ENCODE assay signal across 14 mouse cellular contexts in genomic region chr7:84210585-84211291, GRCm38 (mm10). TPM values are rescaled to one million over a fixed set of nuclear protein-coding genes. Genes with fewer than 3 reads are reported as not detected.
A peak's percentile ranks its signal among the peaks of the same experiment; 100 is the strongest.
DNase-seq lines count a peak whose midpoint lies in the region; ATAC-seq lines count a peak whose summit lies in the region.
"Had no signal": no experiment of that assay in that cellular context is flagged by ENCODE, and none has a peak within 500 bp of the region (broad histone marks: within the 10 kb centered on the region; RNA-seq: fewer than 3 reads in every experiment).

No protein-coding gene starts in this region.

- peaks cover 11% of the 10 kb centered on the region for H3K4me1 ChIP-seq in hindbrain, embryonic 15.5 days (replicated peaks)
- peaks cover 10% of the 10 kb centered on the region for H3K4me1 ChIP-seq in hindbrain, embryonic 12.5 days
- 0 out of 2 replicates have a peak, but pooled peaks cover 3% of the 10 kb centered on the region for H3K4me1 ChIP-seq in midbrain, embryonic 14.5 days (ENCODE audit: control insufficient read depth, insufficient read depth, low read length)
- H3K4me1 ChIP-seq: liver, embryonic 15.5 days; stomach, embryonic 15.5 days had no signal

- H3K4me2 ChIP-seq in hindbrain, embryonic 15.5 days = no peak overlapping the region
- H3K4me2 ChIP-seq in hindbrain, embryonic 12.5 days (replicated peaks) = no peak overlapping the region
- no peak overlapping the region for H3K4me2 ChIP-seq in midbrain, embryonic 14.5 days (ENCODE audit: low read length)
- H3K4me2 ChIP-seq: embryonic facial prominence, embryonic 13.5 days; forebrain, embryonic 13.5 days; liver, embryonic 15.5 days; stomach, embryonic 15.5 days had no signal

- H3K27ac ChIP-seq in hindbrain, embryonic 15.5 days (replicated peaks) = peak overlapping the region; percentile 14; the same call in 1 of the 2 replicates
- no peak overlapping the region for H3K27ac ChIP-seq in hindbrain, embryonic 12.5 days
- peak overlapping the region; percentile 15; the same call in 1 of the 2 replicates for H3K27ac ChIP-seq in midbrain, embryonic 14.5 days (replicated peaks; ENCODE audit: low read depth, low read length)
- H3K27ac ChIP-seq: embryonic facial prominence, embryonic 13.5 days; forebrain, embryonic 13.5 days; liver, embryonic 15.5 days had no signal

- WGBS in hindbrain, embryonic 15.5 days = 42% methylated on average over 10 of the region's 10 CpGs
- WGBS in hindbrain, embryonic 12.5 days = 59% methylated on average over 10 of the region's 10 CpGs
- 60% methylated on average over 10 of the region's 10 CpGs for WGBS in midbrain, embryonic 14.5 days

- 0 out of 2 replicates have a peak, but pooled peaks have one; percentile 48 for ATAC-seq in hindbrain, embryonic 15.5 days (ENCODE audit: low FRiP score, low read depth)
- no peak for ATAC-seq in hindbrain, embryonic 12.5 days (ENCODE audit: low FRiP score)
- ATAC-seq in common myeloid progenitor, adult 5-6 weeks (replicated peaks; ENCODE audit: low read depth, poor library complexity, severe bottlenecking) = peak; percentile 94
- no peak for ATAC-seq in midbrain, embryonic 14.5 days (ENCODE audit: low FRiP score, low TSS enrichment)
- ATAC-seq: forebrain, embryonic 13.5 days had no signal

- no peak overlapping the region for H3K9ac ChIP-seq in hindbrain, embryonic 15.5 days
- H3K9ac ChIP-seq in hindbrain, embryonic 12.5 days = no peak overlapping the region
- no peak overlapping the region for H3K9ac ChIP-seq in midbrain, embryonic 14.5 days (replicated peaks; ENCODE audit: low read length)
- H3K9ac ChIP-seq: embryonic facial prominence, embryonic 13.5 days; forebrain, embryonic 13.5 days; liver, embryonic 15.5 days; stomach, embryonic 15.5 days had no signal

- DNase-seq in MEL-GATA-1-ER (ENCODE audit: extremely low read depth, low read depth) = peak; percentile 57
- DNase-seq in midbrain, embryonic 14.5 days = peak; percentile 13
- DNase-seq in gastrocnemius, postnatal 25 days = no peak
- no peak for DNase-seq in right cerebral cortex, postnatal 4 days
- DNase-seq: adrenal gland, adult 8-10 months; cerebellum, postnatal 25 days; gastrocnemius, postnatal 14 days had no signal

- no peaks in the 10 kb centered on the region for H3K9me3 ChIP-seq in hindbrain, embryonic 15.5 days
- H3K9me3 ChIP-seq in hindbrain, embryonic 12.5 days (replicated peaks) = no peaks in the 10 kb centered on the region
- H3K9me3 ChIP-seq in midbrain, embryonic 14.5 days (ENCODE audit: control insufficient read depth, low read length) = no peaks in the 10 kb centered on the region
- H3K9me3 ChIP-seq: embryonic facial prominence, embryonic 13.5 days; forebrain, embryonic 13.5 days; liver, embryonic 15.5 days; stomach, embryonic 15.5 days had no signal

- H3K36me3 ChIP-seq in hindbrain, embryonic 15.5 days = no peaks in the 10 kb centered on the region
- no peaks in the 10 kb centered on the region for H3K36me3 ChIP-seq in hindbrain, embryonic 12.5 days
- H3K36me3 ChIP-seq in midbrain, embryonic 14.5 days (ENCODE audit: control insufficient read depth, insufficient read depth, low read length) = no peaks in the 10 kb centered on the region
- H3K36me3 ChIP-seq: embryonic facial prominence, embryonic 13.5 days; liver, embryonic 15.5 days; stomach, embryonic 15.5 days had no signal

- H3K4me3 ChIP-seq in hindbrain, embryonic 15.5 days = no peak overlapping the region
- no peak overlapping the region for H3K4me3 ChIP-seq in hindbrain, embryonic 12.5 days
- H3K4me3 ChIP-seq in midbrain, embryonic 14.5 days (replicated peaks; ENCODE audit: low read depth, low read length) = no peak overlapping the region
- H3K4me3 ChIP-seq: embryonic facial prominence, embryonic 13.5 days; forebrain, embryonic 13.5 days; liver, embryonic 15.5 days; stomach, embryonic 15.5 days had no signal

- no peaks in the 10 kb centered on the region for H3K27me3 ChIP-seq in hindbrain, embryonic 15.5 days
- H3K27me3 ChIP-seq in hindbrain, embryonic 12.5 days = no peaks in the 10 kb centered on the region
- H3K27me3 ChIP-seq in midbrain, embryonic 14.5 days (ENCODE audit: control insufficient read depth, insufficient read depth, low read length) = no peaks in the 10 kb centered on the region
- H3K27me3 ChIP-seq: embryonic facial prominence, embryonic 13.5 days; forebrain, embryonic 13.5 days; liver, embryonic 15.5 days; stomach, embryonic 15.5 days had no signal

RNA-seq across cellular contexts. Expression of gene Abhd17c, which starts 59.0 kb away (rescaled TPM):
- 70.6 and 76.6 TPM in 2 replicates for polyA plus RNA-seq in hindbrain, embryonic 15.5 days (2015; fragmentation: Nextera tagmentation; extraction: Ambion mirVana)
- polyA plus RNA-seq in hindbrain, embryonic 12.5 days (2016; fragmentation: Nextera tagmentation; extraction: Ambion mirVana) = 78.8 and 86.2 TPM in 2 replicates
- 10.8 and 18.7 TPM in 2 replicates for total RNA-seq in common myeloid progenitor, adult 5-6 weeks (2017)
- 50.3 and 55.7 TPM in 2 replicates for polyA plus RNA-seq in midbrain, embryonic 14.5 days (2014; fragmentation: Nextera tagmentation; extraction: Ambion mirVana)
- total RNA-seq in gastrocnemius, postnatal 25 days (2021) = 1 to 10 TPM; 5.2 to 5.6 TPM

Comparison
In these comparisons a context has a peak if more than half of its experiments do, and no peak if none do; other contexts are left out.
1. ATAC-seq: peak in hindbrain, embryonic 15.5 days (single experiment) and common myeloid progenitor, adult 5-6 weeks (single experiment); none in hindbrain, embryonic 12.5 days (single experiment) and midbrain, embryonic 14.5 days (single experiment).
2. DNase-seq: peak in MEL-GATA-1-ER (single experiment) and midbrain, embryonic 14.5 days (single experiment); none in gastrocnemius, postnatal 25 days (single experiment) and right cerebral cortex, postnatal 4 days (single experiment).